Mouse (Mus musculus): ENCODE results near the gene Flg.

GRCm38 (mm10) chr3:93319449-93319848 lies 46.1 kb downstream of the Flg start, which contains the start of gene Hrnr:
- TF ChIP-seq POLR2A (IDR thresholded peaks at IDR 0.05; ENCODE audit: insufficient read length, low read depth): no peak
- no peak for TF ChIP-seq POLR2AphosphoS2 (IDR thresholded peaks at IDR 0.05; ENCODE audit: insufficient read length, low read depth)
- TF ChIP-seq REST (IDR thresholded peaks at IDR 0.05; ENCODE audit: insufficient read depth, insufficient read length): no peak
- no peak for TF ChIP-seq E2F4 (IDR thresholded peaks at IDR 0.05; ENCODE audit: insufficient read depth)
- no peak for TF ChIP-seq MYOD1 (IDR thresholded peaks at IDR 0.05; ENCODE audit: control insufficient read depth in 1 of 3, insufficient read length in 2 of 3, low read depth in 2 of 3)
- no peak for TF ChIP-seq USF1 (IDR thresholded peaks at IDR 0.05; ENCODE audit: low read depth)
- no peak for TF ChIP-seq SRF (IDR thresholded peaks at IDR 0.05; ENCODE audit: control insufficient read depth, insufficient read length, low read depth)
- TF ChIP-seq TCF12 (IDR thresholded peaks at IDR 0.05; ENCODE audit: insufficient read depth, poor library complexity, severe bottlenecking): no peak

Data from myocyte (in vitro differentiated cells).